Mouse (Mus musculus): ENCODE data around the gene Camta1. TPM values are rescaled to one million over a fixed set of nuclear protein-coding genes. Genes with fewer than 3 reads are reported as not detected.

Gene Camta1
- 15.0 and 37.3 TPM in 2 replicates for total RNA-seq (2021)
- long read RNA-seq, transcript Camta1-212 (4 exons, 2,198 nt), result major isoform, 14 of 17 reads
- long read RNA-seq, partial matches to known transcripts, result 0 of 17 reads
- long read RNA-seq, other reads (novel, unspliced or antisense), result 2 of 17 reads

GRCm38 (mm10) chr4:151861806-151862739, at the start of gene Camta1:
TSS of gene Camta1 (minus strand) at chr4:151861876.
- DNase-seq, result peak; percentile 99

- no peak for DNase-seq
Measured at GRCm38 (mm10) chr4:151908809-151909208, 47.1 kb upstream of the Camta1 start.

DNA sequence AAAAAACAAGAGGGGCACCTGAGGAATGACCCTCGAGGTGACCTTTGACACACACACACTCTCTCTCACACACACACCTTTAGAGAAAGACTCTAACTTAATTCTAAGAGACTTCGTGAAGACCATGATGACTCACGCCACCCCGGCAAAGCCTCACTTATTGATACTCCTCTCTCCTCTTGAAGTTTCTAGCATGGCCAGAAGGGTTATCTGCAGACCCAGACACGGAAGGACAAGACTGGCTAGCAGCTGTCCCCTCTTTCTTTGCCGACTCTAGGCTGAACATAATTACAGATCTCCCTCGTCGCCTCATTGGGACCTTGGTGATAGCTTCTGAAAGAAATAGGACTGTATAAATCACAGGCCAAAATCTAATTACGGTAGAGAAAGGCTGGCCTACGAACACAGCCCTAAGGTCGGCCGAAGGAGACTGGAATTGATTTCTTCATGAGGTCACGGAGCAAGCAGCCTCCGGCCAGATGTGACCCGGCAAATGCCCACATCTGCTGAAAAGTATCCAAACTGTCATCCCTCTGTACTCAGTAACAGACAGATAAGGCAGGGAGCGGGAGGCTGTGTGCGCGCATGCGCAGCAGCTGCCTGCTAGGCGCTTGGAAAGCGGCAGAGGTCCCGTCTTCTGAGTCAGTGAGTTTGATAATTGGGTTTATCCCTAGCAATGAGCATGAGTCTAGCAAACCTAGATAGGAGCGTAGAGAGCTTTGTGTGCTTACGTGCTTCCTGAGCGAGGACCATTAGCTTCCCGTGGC, 46.1 kb upstream of the Camta1 start:
- DNase-seq, result no peak

DNA sequence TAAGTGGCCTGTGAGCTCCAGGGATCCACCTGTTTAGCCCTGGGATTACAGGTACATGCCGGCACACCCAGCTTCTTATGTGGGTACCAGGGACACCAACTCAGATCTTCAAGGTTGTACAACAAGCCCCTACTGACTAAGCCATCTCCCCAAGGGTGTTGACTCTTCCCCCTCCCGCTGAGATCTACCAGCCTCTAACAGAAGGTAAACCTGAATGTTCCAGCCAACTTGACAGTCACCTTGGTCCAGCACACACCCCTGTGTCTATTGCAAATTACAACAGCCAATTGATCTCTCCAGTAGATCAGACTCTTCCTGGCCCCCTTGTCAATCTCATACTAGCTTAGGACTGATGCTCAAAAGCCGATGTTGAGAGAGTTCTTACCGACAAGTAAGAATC, 43.9 kb upstream of the Camta1 start:
- no peak for DNase-seq

GRCm38 (mm10) chr4:151904098-151904497, 42.4 kb upstream of the Camta1 start:
- peak; percentile 21 for DNase-seq

DNA sequence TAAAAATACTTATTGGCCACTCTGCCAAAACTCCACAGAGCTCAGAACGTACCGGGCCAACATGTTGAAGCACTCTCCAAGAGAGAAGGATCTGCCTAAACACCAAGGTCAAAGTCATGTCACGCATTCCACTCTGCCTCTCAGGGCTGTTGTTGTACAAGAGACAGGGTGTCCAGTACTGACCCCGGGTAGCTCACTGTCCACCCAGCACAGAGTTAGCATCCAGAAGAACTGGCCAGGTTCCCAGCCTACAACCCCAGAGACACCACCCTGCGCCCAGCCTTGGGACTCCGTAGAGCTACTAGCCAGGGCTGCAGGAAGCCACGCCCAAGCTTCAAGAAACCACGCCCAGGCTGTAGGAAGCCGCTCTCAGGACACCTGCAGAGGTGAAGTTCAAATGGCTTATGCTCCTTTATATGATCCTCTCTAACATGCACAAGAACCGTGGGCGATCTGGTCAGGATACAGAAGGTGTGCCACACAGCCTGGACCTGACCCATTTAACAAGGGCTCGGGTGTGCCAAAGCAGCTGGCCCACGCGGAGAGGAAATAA, 41.1 kb upstream of the Camta1 start:
- DNase-seq, result peak; percentile 58

- no peak for DNase-seq
Measured at GRCm38 (mm10) chr4:151902046-151902688, 40.5 kb upstream of the Camta1 start.

DNA sequence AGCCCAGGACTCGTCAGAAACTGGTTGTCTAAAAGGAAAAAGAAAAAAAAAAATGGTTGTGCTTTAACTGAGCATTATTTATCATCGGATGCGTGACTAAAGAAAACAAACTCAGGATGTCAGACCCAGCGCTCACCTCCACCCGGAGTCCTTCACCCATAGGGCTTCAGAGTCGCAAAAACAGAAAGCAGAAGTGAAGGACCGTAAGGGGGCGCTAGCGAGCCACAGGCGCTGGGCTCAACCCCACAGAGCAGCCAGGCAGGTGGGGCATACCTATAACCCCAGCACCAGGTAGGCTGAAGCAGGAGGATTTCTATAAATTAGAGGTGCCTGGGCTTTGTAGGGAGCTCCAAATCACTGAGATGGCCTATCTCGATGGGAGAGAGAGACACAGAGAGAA, 39.7 kb upstream of the Camta1 start:
- DNase-seq, result peak; percentile 19

- no peak for DNase-seq
Measured at GRCm38 (mm10) chr4:151900735-151901134, 39.1 kb upstream of the Camta1 start.

DNA sequence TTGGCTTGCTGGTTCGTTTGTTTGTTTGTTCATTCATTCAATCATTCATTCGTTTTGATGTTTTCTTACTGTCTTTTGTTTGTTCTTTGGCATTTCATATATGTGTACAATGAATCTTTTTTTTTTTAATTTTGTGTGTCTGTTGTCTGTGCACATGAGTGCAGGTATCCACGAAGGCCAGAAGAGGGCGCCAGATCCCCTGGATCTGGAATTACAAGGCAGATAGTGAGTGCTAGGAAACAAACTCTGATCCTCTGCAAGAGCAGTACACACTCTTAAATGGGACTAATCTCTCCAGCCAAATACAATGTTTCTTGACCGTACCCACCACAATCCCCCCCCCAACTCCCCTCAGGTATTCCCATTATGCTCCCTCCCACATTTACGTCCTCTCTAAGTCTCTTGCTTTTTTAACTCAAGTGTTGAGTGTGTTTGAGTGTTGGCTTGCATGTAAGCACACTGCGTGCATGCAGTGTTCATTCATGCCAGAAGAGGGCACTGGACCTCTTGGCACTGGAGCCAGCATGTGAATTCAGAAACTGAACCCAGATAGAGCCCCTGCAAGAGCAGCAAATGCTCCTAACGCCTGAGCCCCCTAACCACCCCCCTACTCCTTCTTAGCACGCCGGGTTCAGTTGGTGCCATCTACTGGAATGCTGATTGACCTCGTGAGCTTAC, 38.2 kb upstream of the Camta1 start:
- no peak for DNase-seq

DNA sequence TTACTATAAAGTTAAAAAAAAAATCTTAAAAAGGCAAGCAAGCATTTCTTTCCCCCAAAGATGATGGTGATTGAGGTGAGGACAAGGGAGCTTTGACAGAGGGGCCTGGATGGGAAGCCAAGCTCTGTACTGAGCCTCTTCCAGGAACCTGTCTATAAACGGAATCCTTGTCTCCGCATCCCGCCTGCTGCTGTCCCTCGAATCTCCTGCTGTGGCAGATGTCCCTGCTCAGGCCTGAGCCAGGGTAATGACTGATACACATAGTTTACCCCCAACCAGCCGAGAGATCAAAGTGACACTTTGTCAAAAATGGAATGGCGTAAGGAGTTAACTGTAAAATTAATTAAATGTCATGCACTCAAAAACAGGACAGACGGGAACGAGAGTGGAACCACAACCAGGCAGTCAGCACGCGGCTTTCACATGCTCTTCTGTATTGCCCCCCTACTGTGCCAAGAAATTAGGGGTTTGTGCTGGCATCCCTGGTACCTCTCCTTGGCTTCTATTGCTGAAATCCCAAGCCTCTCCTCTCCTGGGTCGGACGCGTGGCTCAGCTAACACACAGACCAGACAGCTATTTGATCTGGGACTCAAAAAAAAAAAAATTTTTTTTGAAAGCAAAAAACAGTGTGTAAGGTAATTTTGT, 37.0 kb upstream of the Camta1 start:
- no peak for DNase-seq

DNA sequence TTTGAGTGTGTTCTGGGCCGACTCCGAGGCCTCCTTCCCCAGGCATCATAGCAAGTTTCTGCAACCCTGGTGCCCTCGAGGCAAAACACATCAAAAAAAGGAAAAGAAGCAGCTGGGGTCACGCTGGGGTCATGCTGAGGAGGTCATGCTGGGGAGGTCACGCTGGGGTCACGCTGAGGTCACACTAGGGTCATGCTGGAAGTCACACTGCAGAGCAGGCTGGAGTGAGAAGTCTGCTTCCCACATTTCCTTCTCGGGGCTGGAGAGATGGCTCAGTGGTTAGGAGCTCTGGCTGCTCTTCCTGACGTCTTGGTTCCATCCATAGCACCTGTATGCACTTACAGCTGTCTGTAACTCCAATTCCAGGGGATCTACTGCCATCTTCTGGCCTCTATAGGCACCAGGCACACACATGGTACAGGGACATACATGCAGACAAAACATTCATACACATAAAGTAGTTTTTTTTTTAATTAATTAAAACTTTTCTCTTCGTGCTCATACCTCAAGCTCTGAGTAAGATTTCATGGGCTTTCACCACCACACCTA, 35.5 kb upstream of the Camta1 start:
- DNase-seq, result no peak

GRCm38 (mm10) chr4:151895624-151896023, 33.9 kb upstream of the Camta1 start:
- no peak for DNase-seq

DNA sequence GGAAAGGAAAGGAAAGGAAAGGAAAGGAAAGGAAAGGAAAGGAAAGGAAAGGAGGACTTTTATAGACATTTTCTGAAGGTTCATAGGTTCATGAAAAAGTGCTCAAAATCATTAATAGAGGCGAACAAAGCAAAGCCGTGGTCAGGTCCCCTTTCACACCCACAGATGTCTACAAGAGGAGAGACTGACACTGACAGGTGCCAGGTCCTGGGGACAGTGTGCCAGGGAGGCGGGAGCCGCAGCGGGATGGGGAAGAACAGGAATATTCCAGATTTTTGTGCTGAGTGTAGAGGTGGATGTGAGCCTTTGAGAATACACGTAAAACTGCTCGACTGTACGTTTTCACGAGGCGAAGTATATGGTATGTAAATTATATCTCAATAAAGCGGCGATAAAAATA, 33.2 kb upstream of the Camta1 start:
- DNase-seq, result no peak

GRCm38 (mm10) chr4:151893241-151893640, 31.6 kb upstream of the Camta1 start:
- DNase-seq, result no peak

DNA sequence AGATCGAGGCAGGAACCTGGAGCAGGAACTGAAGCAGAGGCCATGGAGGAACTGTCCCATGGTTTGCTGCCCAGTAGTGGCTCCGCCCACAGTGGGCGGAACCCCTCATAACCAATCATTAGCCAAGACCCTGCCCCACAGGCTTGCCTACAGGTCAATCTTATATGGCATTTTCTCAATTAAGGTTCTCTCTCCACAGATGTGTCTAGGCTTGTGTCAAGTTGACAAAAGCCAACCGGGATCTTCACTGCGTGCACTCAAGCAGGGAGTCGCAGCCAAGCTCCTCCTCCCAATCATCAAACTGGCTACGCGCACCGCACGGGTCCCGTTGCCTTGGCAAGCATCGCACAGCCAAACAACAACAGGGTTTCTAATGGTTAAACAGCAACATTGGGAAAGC, 19.9 kb upstream of the Camta1 start:
- no peak for DNase-seq

- no peak for DNase-seq
Measured at GRCm38 (mm10) chr4:151880044-151880690, 18.5 kb upstream of the Camta1 start.

DNA sequence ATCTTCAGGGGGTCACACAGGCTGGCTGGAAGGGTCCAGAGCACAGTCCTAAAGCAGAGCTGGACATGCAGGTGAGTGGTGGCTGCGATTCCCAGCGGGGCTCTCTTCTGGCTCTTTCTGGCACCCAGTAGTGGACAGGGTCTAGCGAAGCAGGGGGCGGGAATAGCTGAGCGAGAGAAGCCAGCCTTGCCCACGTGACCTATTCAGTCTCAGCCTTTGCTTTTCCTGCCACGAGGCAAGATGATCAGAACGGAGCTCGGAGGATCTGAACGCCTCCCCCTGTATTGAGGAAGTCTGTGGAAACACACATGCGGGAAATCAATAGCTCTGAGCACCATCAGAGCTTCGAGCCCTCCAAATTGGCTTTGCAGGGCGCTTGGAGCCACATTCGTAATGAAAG, 14.7 kb upstream of the Camta1 start:
- no peak for DNase-seq

DNA sequence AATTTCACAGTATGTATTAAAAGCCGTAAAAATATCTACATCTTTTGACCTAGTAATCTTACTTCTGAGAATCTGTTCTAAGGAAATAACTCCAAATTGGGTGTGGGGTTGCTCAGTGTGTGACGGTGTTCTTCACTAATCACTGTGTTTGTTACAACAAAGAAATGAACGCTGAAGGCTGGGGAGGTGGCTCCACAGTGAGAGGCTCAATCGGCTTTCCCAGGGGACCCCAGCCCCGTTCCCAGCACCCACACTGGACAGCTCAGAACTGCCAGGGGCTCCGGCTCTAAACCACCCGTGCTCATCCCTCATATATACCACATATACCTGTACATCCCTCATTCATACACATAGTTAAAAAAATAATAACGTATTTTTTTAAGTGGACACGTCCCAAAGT, 1.8 kb upstream of the Camta1 start:
- DNase-seq, result no peak

DNA sequence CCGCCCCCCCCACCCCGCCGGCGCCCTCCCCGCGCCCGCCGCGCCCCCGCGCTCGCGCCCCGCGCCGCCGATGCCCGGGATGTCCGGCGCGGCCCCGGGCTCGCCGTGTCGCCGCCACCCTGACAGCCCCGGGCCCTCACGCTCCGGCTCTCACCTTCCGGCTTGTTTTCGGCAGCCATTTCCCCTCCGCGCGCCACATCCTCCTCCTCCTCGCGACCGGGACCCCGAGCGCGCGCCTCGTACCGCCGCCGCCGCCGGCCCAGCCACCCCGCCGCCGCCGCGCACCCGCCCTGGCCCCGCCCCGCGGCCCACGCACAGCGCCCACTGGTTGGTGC, 238 bp downstream of the Camta1 start:
- no peak for DNase-seq
